Mouse (Mus musculus): ENCODE measurements around the gene Ikzf3.

DNA sequence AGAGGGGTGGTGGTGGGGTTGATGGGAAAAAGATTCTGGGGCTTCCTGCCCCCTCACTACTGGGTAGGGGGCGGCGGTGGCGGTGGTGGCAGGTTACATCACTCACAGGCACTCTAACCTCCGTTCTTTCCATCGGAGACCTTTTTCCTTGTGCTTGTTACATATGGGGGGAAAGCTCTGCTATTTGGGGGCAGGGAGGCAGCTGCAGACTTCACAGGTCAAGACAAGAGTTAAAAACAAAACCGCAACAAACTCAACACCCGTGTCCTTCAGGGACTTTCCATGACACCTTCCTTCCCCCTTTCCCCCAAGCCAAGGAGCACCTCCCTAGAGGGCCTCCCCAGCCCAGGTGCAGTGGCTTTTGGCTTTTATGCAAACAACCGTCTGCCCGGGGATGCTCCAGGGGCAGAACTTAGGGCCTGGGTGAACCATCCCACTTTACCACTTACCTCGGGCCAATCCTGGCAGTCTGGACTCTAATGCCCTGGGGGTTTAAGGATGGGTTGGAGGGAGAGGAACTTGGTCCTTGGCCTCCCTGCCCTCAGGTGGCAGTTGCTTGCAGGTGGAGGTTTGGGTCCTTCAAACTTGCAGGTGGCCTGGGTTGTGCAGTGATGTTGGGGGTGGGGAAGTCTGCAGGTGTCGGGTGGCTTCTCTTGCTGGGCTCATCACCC, 86.6 kb downstream of the Ikzf3 start:
- TF ChIP-seq CTCF (IDR thresholded peaks at IDR 0.05; ENCODE audit: low read depth) = no peak
- TF ChIP-seq EP300 (IDR thresholded peaks at IDR 0.05; ENCODE audit: low read depth) = no peak
